Mouse (Mus musculus) hindbrain, embryonic 16.5 days (tissue): ENCODE measurements at regions not wholly inside any gene's neighbourhood (a gene's known extent, or its start where the extent isn't known, plus 50 kb on each side); places are given as distances from the start of the nearest gene placed in this dataset.

Experiments
- ATAC-seq: fragments of 200-750 bp; cut with Nextera tagmentation; 2 replicates; pipeline ENCODE4 v1.8.0; 2017; ENCODE audit warnings: moderate TSS enrichment, moderate library complexity
- H3K27ac ChIP-seq: fragments of 300-500 bp; sonication (generic); 2 replicates; pipeline ENCODE4 v1.5.1; 2014; ENCODE audit warnings: low read depth, mild to moderate bottlenecking, control low read depth, low read length, moderate library complexity
- H3K27me3 ChIP-seq: fragments of 300-500 bp; sonication (generic); replicated peaks from 2 replicates; pipeline ENCODE4 v1.6.1; 2014; ENCODE audit warnings: low read length; ENCODE audit not compliant: control insufficient read depth, insufficient read depth
- H3K36me3 ChIP-seq: fragments of 300-500 bp; sonication (generic); 2 replicates; pipeline ENCODE4 v1.6.1; 2014; ENCODE audit warnings: mild to moderate bottlenecking, low read length, moderate library complexity, mixed read lengths; ENCODE audit not compliant: control insufficient read depth, insufficient read depth
- H3K4me1 ChIP-seq: fragments of 300-500 bp; sonication (generic); 2 replicates; pipeline ENCODE4 v1.6.1; 2014; ENCODE audit warnings: low read depth, low read length; ENCODE audit not compliant: control insufficient read depth, insufficient read depth
- H3K4me2 ChIP-seq: fragments of 300-500 bp; sonication (generic); 2 replicates; pipeline ENCODE4 v1.6.1; 2014; ENCODE audit warnings: mild to moderate bottlenecking, low read length, control low read depth, moderate library complexity
- H3K4me3 ChIP-seq: fragments of 300-500 bp; sonication (generic); 2 replicates; pipeline ENCODE4 v1.5.1; 2014; ENCODE audit warnings: mild to moderate bottlenecking, low read length, control low read depth, moderate library complexity
- H3K9ac ChIP-seq: fragments of 300-500 bp; sonication (generic); 2 replicates; pipeline ENCODE4 v1.6.1; 2014; ENCODE audit warnings: low read depth, mild to moderate bottlenecking, control low read depth, low read length, moderate library complexity
- H3K9me3 ChIP-seq: fragments of 300-500 bp; sonication (generic); 2 replicates; pipeline ENCODE4 v1.6.1; 2014; ENCODE audit warnings: mild to moderate bottlenecking, low read length, moderate library complexity; ENCODE audit not compliant: control insufficient read depth
- WGBS: fragments of 180-500 bp; shearing (Covaris S2); extraction: QIAGEN DNeasy Blood & Tissue Kit; methylation state at CpG from one replicate; pipeline ENCODE4 v1.1.7; 2014; 5-methylcytosine and 5-hydroxymethylcytosine counted together

DNA sequence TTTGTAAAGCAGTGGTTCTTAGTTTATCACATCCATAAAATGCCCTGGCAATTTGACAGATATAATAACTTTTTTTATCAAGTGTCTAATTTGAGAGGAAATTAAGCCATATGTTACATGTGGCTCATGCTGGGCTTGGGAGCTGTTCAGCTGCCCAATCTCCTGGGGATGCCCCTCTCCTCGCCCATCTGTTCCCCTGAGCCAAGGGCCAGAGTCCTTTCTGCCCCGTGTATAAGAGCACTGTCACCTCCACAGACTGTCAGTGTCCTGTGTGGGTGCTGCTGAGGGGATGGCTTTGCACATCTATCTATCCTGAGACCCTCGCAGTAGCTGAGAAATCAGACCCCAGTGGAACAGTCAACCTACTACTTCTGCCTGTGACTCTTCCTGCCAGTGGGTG, 385.9 kb upstream of the Zfp703 start:
- ATAC-seq, result no peak
- no peak overlapping the region for H3K27ac ChIP-seq
- 54% methylated on average over 3 of the region's 3 CpGs for WGBS

DNA sequence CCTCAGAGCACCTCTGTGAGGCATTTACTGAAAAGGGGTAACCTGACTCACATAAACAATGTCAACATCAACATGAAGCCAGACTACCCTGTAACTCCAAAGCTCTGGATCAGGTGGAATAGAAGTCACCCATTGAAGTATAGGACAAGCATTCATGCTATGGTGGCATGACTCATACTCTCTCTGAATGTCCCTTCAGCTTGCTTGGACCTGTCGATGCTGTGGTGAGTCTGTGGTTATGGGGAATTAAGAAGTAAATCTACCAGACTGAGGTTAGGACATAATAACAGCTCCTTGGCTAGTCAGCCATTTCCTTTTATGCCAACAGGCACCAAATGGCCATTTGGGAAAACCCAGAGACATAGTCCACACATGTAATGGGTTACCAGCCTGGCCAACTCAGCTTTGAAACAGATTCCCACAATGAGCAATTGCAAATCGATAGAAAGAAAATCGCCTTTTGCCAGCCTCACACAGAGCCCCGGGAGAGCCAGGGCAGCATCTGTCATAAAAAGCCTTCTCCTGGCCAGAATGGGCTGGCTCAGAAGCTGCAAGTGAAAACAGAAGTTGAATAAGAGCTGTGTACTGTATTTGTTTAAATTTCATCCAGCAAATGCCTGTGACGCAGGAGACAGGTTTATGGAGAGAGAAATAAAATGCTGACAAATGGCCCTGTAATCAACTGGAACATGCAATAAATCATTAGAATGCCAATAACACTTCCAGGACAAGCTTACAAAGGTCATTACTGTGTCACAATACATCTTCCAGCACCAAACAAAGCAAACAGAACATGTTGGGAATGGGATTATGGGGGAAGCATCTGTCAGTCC, 383.4 kb upstream of the Zfp703 start:
- H3K27ac ChIP-seq, result no peak overlapping the region
- WGBS, result 48% methylated on average over 5 of the region's 5 CpGs
- H3K36me3 ChIP-seq, result no peaks in the 10 kb centered on the region
- no peak overlapping the region for H3K4me2 ChIP-seq
- H3K4me3 ChIP-seq, result no peak overlapping the region
- H3K27me3 ChIP-seq, result no peaks in the 10 kb centered on the region
- no peaks in the 10 kb centered on the region for H3K9me3 ChIP-seq
- H3K9ac ChIP-seq, result no peak overlapping the region
- peak; percentile 46; the same call in 1 of the 2 replicates for ATAC-seq
- peaks cover 10% of the 10 kb centered on the region for H3K4me1 ChIP-seq

More for the DNA sequence above, 385.9 kb upstream of the Zfp703 start:
- Histone ChIP-seq H3K9me3 (no peaks in the 10 kb centered on the region), H3K36me3 (no peaks in the 10 kb centered on the region), H3K4me1 (peaks cover 10% of the 10 kb centered on the region), H3K27me3 (no peaks in the 10 kb centered on the region), H3K4me3 (no peak overlapping the region), H3K4me2 (no peak overlapping the region), H3K9ac (no peak overlapping the region)

DNA sequence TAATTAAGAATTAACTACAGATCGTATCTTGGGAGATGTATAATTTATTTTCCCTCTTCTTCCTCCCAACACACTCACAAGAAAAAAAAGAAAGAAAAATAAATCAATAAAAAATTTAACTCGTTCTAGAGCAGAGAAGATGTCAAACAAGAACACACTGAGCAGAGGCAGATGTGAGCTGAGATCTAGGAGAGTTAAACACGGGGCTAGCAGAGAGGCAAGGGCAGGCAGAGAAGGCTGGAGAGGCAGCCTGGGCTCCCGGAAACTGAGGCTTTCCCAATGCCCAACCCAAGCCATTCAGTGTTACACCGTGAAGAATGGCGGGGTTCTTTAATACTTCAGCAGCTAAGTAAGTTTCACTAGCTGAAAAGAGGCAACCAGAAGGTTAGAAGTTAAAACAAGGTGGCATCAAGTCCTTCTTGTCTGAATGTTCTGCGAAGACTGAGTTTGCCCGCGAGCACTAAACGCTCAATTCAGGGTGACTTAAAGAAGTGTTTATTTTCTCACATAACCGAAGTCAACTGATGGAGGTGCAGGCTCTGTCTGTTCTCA, 382.7 kb upstream of the Zfp703 start:
- Histone ChIP-seq H3K27me3 (no peaks in the 10 kb centered on the region), H3K9ac (no peak overlapping the region), H3K4me2 (no peak overlapping the region), H3K27ac (no peak overlapping the region), H3K4me3 (no peak overlapping the region), H3K9me3 (no peaks in the 10 kb centered on the region), H3K36me3 (no peaks in the 10 kb centered on the region), H3K4me1 (peaks cover 10% of the 10 kb centered on the region)
- 65% methylated on average over 11 of the region's 11 CpGs for WGBS
- no peak for ATAC-seq

DNA sequence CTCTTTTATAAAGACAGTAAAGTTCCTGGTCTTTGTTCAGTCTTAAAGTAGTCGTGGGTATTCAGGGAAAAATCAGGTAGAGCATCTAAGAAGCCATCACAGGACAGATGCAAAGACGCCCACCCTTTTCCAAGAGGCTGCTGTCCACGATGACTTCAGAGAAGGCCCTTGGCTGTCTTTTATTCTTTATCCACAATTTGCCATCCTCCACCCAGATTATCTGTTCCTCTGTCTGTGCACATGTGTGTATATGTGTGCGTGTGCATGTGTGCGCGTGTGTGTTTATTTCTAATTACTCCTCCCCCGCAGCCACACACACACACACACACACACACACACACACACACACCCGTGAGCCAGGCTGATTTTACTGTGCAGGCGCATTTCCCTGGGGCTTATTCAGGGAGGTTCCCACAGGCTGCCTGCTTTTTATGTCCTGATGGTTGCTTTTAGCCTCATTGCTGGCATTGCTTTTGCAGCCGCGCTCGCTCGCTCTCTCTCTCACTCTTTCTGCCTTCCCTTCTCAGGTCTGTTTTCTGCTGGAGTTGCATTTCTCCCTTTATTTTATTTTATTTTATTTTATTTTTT, 381.6 kb upstream of the Zfp703 start:
- peaks cover 10% of the 10 kb centered on the region for H3K4me1 ChIP-seq
- no peak overlapping the region for H3K4me3 ChIP-seq
- no peak overlapping the region for H3K4me2 ChIP-seq
- ATAC-seq, result peak; percentile 40; the same call in 1 of the 2 replicates
- no peak overlapping the region for H3K9ac ChIP-seq
- no peak overlapping the region for H3K27ac ChIP-seq
- 57% methylated on average over 13 of the region's 13 CpGs for WGBS
- H3K36me3 ChIP-seq, result no peaks in the 10 kb centered on the region
- H3K9me3 ChIP-seq, result no peaks in the 10 kb centered on the region
- no peaks in the 10 kb centered on the region for H3K27me3 ChIP-seq

DNA sequence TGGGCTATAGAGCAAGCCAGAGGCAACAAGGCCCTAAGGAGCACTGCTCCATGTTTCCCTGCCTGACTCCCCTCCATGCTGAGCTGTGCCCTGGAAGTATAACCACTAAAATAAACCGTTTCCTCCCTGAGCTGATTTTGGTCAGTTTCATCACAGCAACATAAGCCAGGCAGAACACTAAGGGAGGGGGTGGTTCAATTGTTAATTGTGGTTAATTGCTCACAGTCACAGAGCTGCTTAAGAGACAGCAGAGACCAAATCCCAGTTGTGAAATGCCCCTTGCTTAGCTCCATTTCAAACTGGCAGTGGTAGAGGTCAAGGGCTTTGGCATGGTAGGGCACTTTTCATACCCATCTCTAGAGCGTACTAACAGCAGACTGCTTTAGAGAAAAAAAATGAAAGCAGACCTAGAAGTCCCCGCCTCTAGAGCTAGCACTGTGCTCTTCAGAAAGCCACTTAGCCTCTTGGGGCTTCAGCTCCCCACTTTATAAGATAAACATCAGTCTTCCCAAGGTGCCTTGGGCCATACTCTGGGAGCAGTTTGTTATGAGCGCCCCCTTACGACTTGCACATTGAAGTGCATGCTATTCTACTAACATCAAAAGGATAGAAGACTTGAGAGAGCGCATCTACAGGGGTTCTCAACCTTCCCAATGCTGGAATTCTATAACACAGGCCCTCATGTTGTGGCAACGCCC, 380.3 kb upstream of the Zfp703 start:
- no peak for ATAC-seq
- 73% methylated on average over 7 of the region's 7 CpGs for WGBS
- Histone ChIP-seq H3K27ac (no peak overlapping the region), H3K4me3 (no peak overlapping the region), H3K9me3 (no peaks in the 10 kb centered on the region), H3K9ac (no peak overlapping the region), H3K36me3 (no peaks in the 10 kb centered on the region), H3K4me1 (peaks cover 10% of the 10 kb centered on the region), H3K27me3 (no peaks in the 10 kb centered on the region), H3K4me2 (no peak overlapping the region)

DNA sequence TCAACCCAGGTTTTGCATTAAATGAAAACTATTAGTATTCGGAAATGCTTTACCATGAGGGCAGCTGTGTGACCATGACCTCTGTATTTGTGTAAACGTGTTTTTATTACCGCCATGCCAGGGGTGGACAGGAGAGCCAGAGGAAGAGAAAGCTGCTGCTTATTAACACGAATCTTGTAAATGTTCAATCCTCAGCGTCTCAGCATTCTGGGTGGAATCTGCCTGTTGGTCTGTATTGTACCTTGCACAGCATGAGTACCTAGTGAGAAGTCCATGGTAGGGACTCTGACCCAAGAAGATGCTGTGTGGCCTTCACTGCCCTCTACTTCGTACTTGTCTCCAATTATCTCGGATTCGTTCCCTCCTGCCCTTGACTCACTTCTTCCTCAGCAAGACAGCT, 378.6 kb upstream of the Zfp703 start:
- Histone ChIP-seq H3K27ac (no peak overlapping the region), H3K4me2 (no peak overlapping the region), H3K4me1 (peaks cover 10% of the 10 kb centered on the region), H3K4me3 (no peak overlapping the region), H3K9ac (no peak overlapping the region), H3K9me3 (no peaks in the 10 kb centered on the region), H3K36me3 (no peaks in the 10 kb centered on the region), H3K27me3 (no peaks in the 10 kb centered on the region)
- WGBS, result 93% methylated on average over 8 of the region's 8 CpGs
- ATAC-seq, result no peak

DNA sequence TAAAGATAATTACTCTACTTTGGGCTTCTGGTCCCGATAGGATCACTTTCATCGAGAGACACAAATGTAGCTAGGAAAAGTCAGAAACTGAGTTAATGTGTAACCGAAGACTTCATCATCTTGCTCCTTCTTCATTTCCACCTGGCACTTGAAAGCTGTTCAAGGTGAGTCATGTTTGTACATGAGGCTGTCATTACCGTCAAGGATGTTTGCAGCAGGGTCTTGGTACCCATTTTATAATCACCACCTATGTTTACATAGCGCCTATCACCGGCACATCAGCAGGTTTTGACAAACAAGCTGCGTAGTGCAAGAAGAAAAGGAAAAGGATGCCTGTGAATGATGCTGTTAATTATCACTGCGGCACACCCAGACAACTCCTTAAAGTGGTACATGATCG, 377.0 kb upstream of the Zfp703 start:
- peaks cover 6% of the 10 kb centered on the region; the same call in 1 of the 2 replicates for H3K4me1 ChIP-seq
- no peak overlapping the region for H3K4me2 ChIP-seq
- no peaks in the 10 kb centered on the region for H3K27me3 ChIP-seq
- H3K9me3 ChIP-seq, result no peaks in the 10 kb centered on the region
- no peaks in the 10 kb centered on the region for H3K36me3 ChIP-seq
- 93% methylated on average over 9 of the region's 9 CpGs for WGBS
- ATAC-seq, result no peak
- no peak overlapping the region for H3K9ac ChIP-seq
- no peak overlapping the region for H3K27ac ChIP-seq
- no peak overlapping the region for H3K4me3 ChIP-seq

DNA sequence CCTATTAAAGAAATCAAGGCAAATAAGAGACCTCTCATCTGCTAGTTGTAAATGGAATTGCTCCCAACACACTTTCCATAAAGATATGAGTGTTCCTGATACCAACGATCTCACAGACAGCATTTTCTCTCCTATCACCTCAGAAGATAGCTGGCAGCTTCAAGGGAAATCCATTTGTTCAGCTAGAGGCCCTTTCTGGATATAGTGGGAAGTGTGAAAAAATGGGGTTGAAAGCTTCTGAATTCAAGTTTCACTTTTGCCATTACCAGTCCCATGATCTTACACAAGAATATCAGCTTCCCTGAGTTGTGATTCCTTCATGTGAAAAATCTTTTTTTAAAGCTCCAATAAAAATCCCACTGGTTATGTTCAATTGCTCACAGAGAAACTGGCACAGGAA, 369.1 kb upstream of the Zfp703 start:
- Histone ChIP-seq H3K27me3 (no peaks in the 10 kb centered on the region), H3K4me3 (no peak overlapping the region), H3K27ac (no peak overlapping the region), H3K9ac (no peak overlapping the region), H3K9me3 (peaks cover 12% of the 10 kb centered on the region; the same call in 1 of the 2 replicates), H3K36me3 (no peaks in the 10 kb centered on the region), H3K4me1 (no peaks in the 10 kb centered on the region), H3K4me2 (no peak overlapping the region)
- 75% methylated on average over 1 of the region's 1 CpGs for WGBS
- no peak for ATAC-seq

DNA sequence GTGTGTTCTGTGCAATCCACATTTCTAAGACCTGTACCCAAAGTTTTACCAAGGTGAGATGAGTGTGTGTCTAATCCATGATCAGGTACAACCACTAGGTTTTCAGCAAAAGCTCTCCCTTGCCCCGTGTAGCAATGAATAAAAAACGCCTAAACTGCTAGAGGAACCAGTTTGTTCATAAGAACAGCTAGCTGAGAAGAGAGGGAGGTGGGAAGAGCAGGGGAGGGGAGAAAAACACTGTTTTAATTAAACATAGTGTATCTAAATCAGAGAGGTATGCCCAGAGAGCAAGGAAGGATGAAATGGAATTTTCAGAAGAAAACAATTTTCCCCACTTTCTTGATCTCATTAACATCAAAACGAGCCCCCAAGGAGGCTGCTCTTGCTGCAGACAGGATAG, 368.5 kb upstream of the Zfp703 start:
- H3K4me1 ChIP-seq, result no peaks in the 10 kb centered on the region
- no peak for ATAC-seq
- WGBS, result 60% methylated on average over 3 of the region's 3 CpGs
- H3K4me3 ChIP-seq, result no peak overlapping the region
- H3K27me3 ChIP-seq, result no peaks in the 10 kb centered on the region
- no peak overlapping the region for H3K9ac ChIP-seq
- H3K36me3 ChIP-seq, result no peaks in the 10 kb centered on the region
- H3K4me2 ChIP-seq, result no peak overlapping the region
- no peak overlapping the region for H3K27ac ChIP-seq
- peaks cover 12% of the 10 kb centered on the region; the same call in 1 of the 2 replicates for H3K9me3 ChIP-seq
